Mouse (Mus musculus) C2C12 (cell line): Measurements from ENCODE around the gene Gm20388.

Experiments
- CTCF ChIP-seq: IDR thresholded peaks from one replicate; pipeline ENCODE4 v1.5.1; 2011; ENCODE audit not compliant: control insufficient read depth, insufficient read depth, insufficient read length
- FOSL1 ChIP-seq: IDR thresholded peaks from one replicate; pipeline ENCODE4 v1.8.0; 2011; ENCODE audit warnings: mild to moderate bottlenecking, low read length; ENCODE audit not compliant: poor library complexity, insufficient read depth, severe bottlenecking
- MAX ChIP-seq: IDR thresholded peaks from one replicate; pipeline ENCODE4 v1.6.1; 2011; ENCODE audit warnings: mild to moderate bottlenecking, control low read depth
- MYOD1 ChIP-seq: IDR thresholded peaks from one replicate; pipeline ENCODE4 v1.6.1; 2011; ENCODE audit warnings: low read depth; ENCODE audit not compliant: control insufficient read depth, insufficient read length
- USF1 ChIP-seq: IDR thresholded peaks from one replicate; pipeline ENCODE4 v1.6.1; 2011; ENCODE audit warnings: low read depth, mild to moderate bottlenecking, control low read depth, moderate library complexity

GRCm38 (mm10) chr8:122316402-122316801 is 2405.8 kb downstream of the Gm20388 start:
- TF ChIP-seq CTCF: no peak
- no peak for TF ChIP-seq MAX
- no peak for TF ChIP-seq FOSL1
- TF ChIP-seq USF1: no peak
- no peak for TF ChIP-seq MYOD1
